In genomic region chr5:115362819-115363714, GRCm38 (mm10) we compare ENCODE assay signal across 13 mouse cellular contexts. TPM values are rescaled to one million over a fixed set of nuclear protein-coding genes. Genes with fewer than 3 reads are reported as not detected.
A peak's percentile ranks its signal among the peaks of the same experiment; 100 is the strongest.
DNase-seq lines count a peak whose midpoint lies in the region; ATAC-seq lines count a peak whose summit lies in the region.
"Had no signal": no experiment of that assay in that cellular context is flagged by ENCODE, and none has a peak within 500 bp of the region (broad histone marks: within the 10 kb centered on the region; RNA-seq: fewer than 3 reads in every experiment).

No protein-coding gene starts in this region.

- H3K4me1 ChIP-seq in midbrain, embryonic 11.5 days (ENCODE audit: control insufficient read depth, insufficient read depth, low read length) = peaks cover 6% of the 10 kb centered on the region
- no peaks in the 10 kb centered on the region for H3K4me1 ChIP-seq in midbrain, embryonic 16.5 days (ENCODE audit: control insufficient read depth, insufficient read depth, low read length)
- peaks cover 27% of the 10 kb centered on the region for H3K4me1 ChIP-seq in forebrain, embryonic 12.5 days
- H3K4me1 ChIP-seq: limb, embryonic 15.5 days had no signal

- 16% methylated on average over 19 of the region's 19 CpGs for WGBS in midbrain, embryonic 11.5 days
- WGBS in midbrain, embryonic 16.5 days = 21% methylated on average over 18 of the region's 19 CpGs
- 20% methylated on average over 19 of the region's 19 CpGs for WGBS in forebrain, embryonic 12.5 days

- DNase-seq in midbrain, embryonic 11.5 days (ENCODE audit: low spot score, missing footprints) = peak; percentile 88
- DNase-seq in left cerebral cortex, adult 8-10 months (ENCODE audit: low spot score in 2 of 2) = peak; percentile 14 to 88
- DNase-seq in right cerebral cortex, postnatal 36 days (ENCODE audit: low spot score in 2 of 2) = peak; percentile 66 to 81
- DNase-seq in adrenal gland, adult 18-20 months (ENCODE audit: low spot score in 2 of 2) = no peak
- no peak for DNase-seq in yolk sac, embryonic 10.5 days (ENCODE audit: low spot score)
- DNase-seq: heart, adult 11 months; thymus, postnatal 25 days had no signal

- peak overlapping the region; percentile 44; the same call in 1 of the 2 replicates for H3K9ac ChIP-seq in midbrain, embryonic 11.5 days (ENCODE audit: low read length)
- H3K9ac ChIP-seq in midbrain, embryonic 16.5 days (ENCODE audit: low read depth, low read length) = no peak overlapping the region; the same call in 1 of the 2 replicates
- H3K9ac ChIP-seq in forebrain, embryonic 12.5 days = no peak overlapping the region
- H3K9ac ChIP-seq: embryonic facial prominence, embryonic 15.5 days; limb, embryonic 15.5 days had no signal

- no peaks in the 10 kb centered on the region for H3K9me3 ChIP-seq in midbrain, embryonic 11.5 days (ENCODE audit: control insufficient read depth, low read length)
- no peaks in the 10 kb centered on the region for H3K9me3 ChIP-seq in midbrain, embryonic 16.5 days (replicated peaks; ENCODE audit: control insufficient read depth, low read length, poor library complexity, severe bottlenecking)
- H3K9me3 ChIP-seq in forebrain, embryonic 12.5 days = no peaks in the 10 kb centered on the region
- H3K9me3 ChIP-seq: embryonic facial prominence, embryonic 15.5 days; limb, embryonic 15.5 days had no signal

- no peak overlapping the region for H3K4me2 ChIP-seq in midbrain, embryonic 11.5 days
- no peak overlapping the region for H3K4me2 ChIP-seq in midbrain, embryonic 16.5 days (ENCODE audit: low read length)
- peak overlapping the region; percentile 8; the same call in 1 of the 2 replicates for H3K4me2 ChIP-seq in forebrain, embryonic 12.5 days
- H3K4me2 ChIP-seq: embryonic facial prominence, embryonic 15.5 days; limb, embryonic 15.5 days had no signal

- ATAC-seq in midbrain, embryonic 11.5 days (ENCODE audit: low FRiP score) = peak; percentile 16; the same call in 1 of the 2 replicates
- no peak for ATAC-seq in midbrain, embryonic 16.5 days
- ATAC-seq in forebrain, embryonic 12.5 days (ENCODE audit: low FRiP score) = no peak
- ATAC-seq: intestine, postnatal 0 days had no signal

- H3K27me3 ChIP-seq in midbrain, embryonic 11.5 days (ENCODE audit: control insufficient read depth, insufficient read depth, low read length) = no peaks in the 10 kb centered on the region
- H3K27me3 ChIP-seq in midbrain, embryonic 16.5 days (ENCODE audit: control insufficient read depth, insufficient read depth, low read depth, low read length) = no peaks in the 10 kb centered on the region
- H3K27me3 ChIP-seq in forebrain, embryonic 12.5 days = no peaks in the 10 kb centered on the region
- H3K27me3 ChIP-seq: embryonic facial prominence, embryonic 15.5 days; limb, embryonic 15.5 days had no signal

- H3K27ac ChIP-seq in midbrain, embryonic 11.5 days (ENCODE audit: low read depth, low read length) = peak overlapping the region; percentile 45
- no peak overlapping the region; the same call in 1 of the 2 replicates for H3K27ac ChIP-seq in midbrain, embryonic 16.5 days (ENCODE audit: low read length)
- H3K27ac ChIP-seq in forebrain, embryonic 12.5 days = peak overlapping the region; percentile 47
- H3K27ac ChIP-seq: embryonic facial prominence, embryonic 15.5 days; limb, embryonic 15.5 days had no signal

- no peak overlapping the region for H3K4me3 ChIP-seq in midbrain, embryonic 11.5 days (ENCODE audit: low read depth, low read length)
- no peak overlapping the region for H3K4me3 ChIP-seq in midbrain, embryonic 16.5 days (ENCODE audit: low read depth, low read length)
- no peak overlapping the region for H3K4me3 ChIP-seq in forebrain, embryonic 12.5 days (replicated peaks)
- H3K4me3 ChIP-seq: embryonic facial prominence, embryonic 15.5 days; limb, embryonic 15.5 days; megakaryocyte, embryonic 14.5 days had no signal

- no peaks in the 10 kb centered on the region for H3K36me3 ChIP-seq in midbrain, embryonic 11.5 days (ENCODE audit: control insufficient read depth, insufficient read depth, low read length)
- no peaks in the 10 kb centered on the region for H3K36me3 ChIP-seq in midbrain, embryonic 16.5 days (ENCODE audit: control insufficient read depth, insufficient read depth, low read length)
- H3K36me3 ChIP-seq in forebrain, embryonic 12.5 days (replicated peaks) = no peaks in the 10 kb centered on the region
- H3K36me3 ChIP-seq: embryonic facial prominence, embryonic 15.5 days; limb, embryonic 15.5 days had no signal

RNA-seq across cellular contexts. Expression of gene Cox6a1, which starts 14.3 kb away (rescaled TPM):
- polyA plus RNA-seq in midbrain, embryonic 11.5 days (2014; fragmentation: Nextera tagmentation; extraction: Ambion mirVana) = 745 and 840 TPM in 2 replicates
- 1,007 and 1,008 TPM in 2 replicates for polyA plus RNA-seq in midbrain, embryonic 16.5 days (2015; fragmentation: Nextera tagmentation; extraction: Ambion mirVana)
- 728 and 759 TPM in 2 replicates for polyA plus RNA-seq in forebrain, embryonic 12.5 days (2016; fragmentation: Nextera tagmentation; extraction: Ambion mirVana)
- 100 to 1,000 TPM; 686 to 806 (median 740) TPM for total RNA-seq in left cerebral cortex, adult 8-10 months (2022)
- 1,000 to 10,000 TPM; 1,252 to 1,785 TPM for total RNA-seq in adrenal gland, adult 18-20 months (2021)

RNA-seq across cellular contexts. Expression of gene Triap1, which starts 22.0 kb away (rescaled TPM):
- polyA plus RNA-seq in midbrain, embryonic 11.5 days (2014; fragmentation: Nextera tagmentation; extraction: Ambion mirVana) = 57.7 and 64.7 TPM in 2 replicates
- polyA plus RNA-seq in midbrain, embryonic 16.5 days (2015; fragmentation: Nextera tagmentation; extraction: Ambion mirVana) = 47.9 and 52.6 TPM in 2 replicates
- polyA plus RNA-seq in forebrain, embryonic 12.5 days (2016; fragmentation: Nextera tagmentation; extraction: Ambion mirVana) = 54.5 and 55.6 TPM in 2 replicates
- 10 to 100 TPM; 20.7 to 24.6 (median 22.5) TPM for total RNA-seq in left cerebral cortex, adult 8-10 months (2022)
- total RNA-seq in adrenal gland, adult 18-20 months (2021) = 10 to 100 TPM; 29.5 to 48.1 TPM

RNA-seq across cellular contexts. Expression of gene Gatc, which starts 22.1 kb away (rescaled TPM):
- polyA plus RNA-seq in midbrain, embryonic 11.5 days (2014; fragmentation: Nextera tagmentation; extraction: Ambion mirVana) = 43.5 and 46.8 TPM in 2 replicates
- polyA plus RNA-seq in midbrain, embryonic 16.5 days (2015; fragmentation: Nextera tagmentation; extraction: Ambion mirVana) = 37.8 and 43.5 TPM in 2 replicates
- 41.5 and 42.1 TPM in 2 replicates for polyA plus RNA-seq in forebrain, embryonic 12.5 days (2016; fragmentation: Nextera tagmentation; extraction: Ambion mirVana)
- total RNA-seq in left cerebral cortex, adult 8-10 months (2022) = 10 to 100 TPM; 19.2 to 21.4 (median 20.2) TPM
- 10 to 100 TPM; 18.3 to 22.5 TPM for total RNA-seq in adrenal gland, adult 18-20 months (2021)

RNA-seq across cellular contexts. Expression of gene Srsf9, which starts 36.1 kb away (rescaled TPM):
- polyA plus RNA-seq in midbrain, embryonic 11.5 days (2014; fragmentation: Nextera tagmentation; extraction: Ambion mirVana) = 362 and 376 TPM in 2 replicates
- 118 and 132 TPM in 2 replicates for polyA plus RNA-seq in midbrain, embryonic 16.5 days (2015; fragmentation: Nextera tagmentation; extraction: Ambion mirVana)
- 353 and 383 TPM in 2 replicates for polyA plus RNA-seq in forebrain, embryonic 12.5 days (2016; fragmentation: Nextera tagmentation; extraction: Ambion mirVana)
- 10 to 100 TPM; 55.2 to 70.1 (median 64.6) TPM for total RNA-seq in left cerebral cortex, adult 8-10 months (2022)
- 10 to 100 TPM; 67.0 to 70.1 TPM for total RNA-seq in adrenal gland, adult 18-20 months (2021)

Comparison
In these comparisons a context has a peak if more than half of its experiments do, and no peak if none do; other contexts are left out.
1. DNase-seq: peak in midbrain, embryonic 11.5 days (single experiment), left cerebral cortex, adult 8-10 months (2 of 2) and right cerebral cortex, postnatal 36 days (2 of 2); none in adrenal gland, adult 18-20 months (0 of 2) and yolk sac, embryonic 10.5 days (single experiment).